Mouse (Mus musculus) small intestine, adult 2 months (tissue): Measurements from ENCODE around the gene Gpr132.

Source experiments
- CTCF ChIP-seq: fragments of 200-500 bp; IDR thresholded peaks from 2 replicates; pipeline ENCODE4 v1.5.1; 2012; ENCODE audit warnings: low read depth, mild to moderate bottlenecking, control low read depth, inconsistent platforms, low read length, moderate library complexity, mixed read lengths; ENCODE audit not compliant: insufficient replicate concordance, insufficient read length; ENCODE audit errors: extremely low read depth
- POLR2A ChIP-seq: fragments of 200-500 bp; IDR thresholded peaks from 2 replicates; pipeline ENCODE4 v1.6.1; 2012; ENCODE audit warnings: low read depth, mild to moderate bottlenecking, control low read depth, inconsistent platforms, low read length, moderate library complexity

DNA sequence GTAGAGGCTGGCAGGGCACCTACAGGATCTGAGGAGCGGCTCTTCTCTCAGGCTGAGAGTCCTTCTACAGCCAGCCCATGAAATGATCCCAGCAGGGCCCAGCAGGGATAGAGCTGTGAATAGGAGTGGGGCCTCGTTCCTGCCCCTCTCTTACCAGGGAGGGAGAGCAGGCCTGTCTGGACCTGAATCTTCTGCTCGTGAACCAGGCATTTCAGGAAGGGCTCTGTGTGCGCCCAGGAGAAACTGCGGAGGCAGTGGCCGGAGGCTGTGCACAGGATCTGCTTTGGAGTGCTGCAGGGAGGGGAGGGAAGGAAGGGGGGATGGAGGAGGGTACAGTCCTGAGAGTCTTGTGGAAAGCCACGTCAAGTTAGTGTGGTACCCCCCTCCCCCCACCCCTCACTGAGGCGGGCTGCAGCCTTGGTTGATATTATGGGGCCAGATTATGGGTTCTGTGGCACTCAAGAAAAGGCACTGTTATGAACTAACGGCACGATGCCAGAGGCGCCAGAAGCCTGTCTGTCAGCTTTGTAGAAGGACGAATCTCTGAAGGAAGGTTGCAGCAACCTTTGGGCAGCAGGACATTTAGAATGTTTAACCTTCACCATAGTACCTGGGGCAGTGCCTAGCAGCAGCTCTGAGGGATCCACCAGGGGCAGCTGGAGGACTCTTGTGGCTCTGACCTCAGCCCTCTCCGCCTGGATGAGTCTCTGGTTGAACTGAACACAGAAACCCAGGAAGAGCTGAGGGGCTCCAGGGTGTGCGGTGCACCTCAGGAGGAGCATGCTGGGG, 53.2 kb downstream of the Gpr132 start:
- no peak for TF ChIP-seq POLR2A
- TF ChIP-seq CTCF, result no peak
